Mouse (Mus musculus) liver, adult (tissue): ENCODE results near the gene 9330161L09Rik.

ENCODE experiments used
- GATA4 ChIP-seq: IDR thresholded peaks from 2 replicates; pipeline ENCODE4 v1.6.1; 2014; ENCODE audit warnings: mild to moderate bottlenecking, low read length; ENCODE audit not compliant: insufficient replicate concordance

9330161L09Rik gene

GRCm38 (mm10) chr12:103407720-103408119 is at the start of gene 9330161L09Rik:
Gene 9330161L09Rik (minus strand): TSS chr12:103407820.
- TF ChIP-seq GATA4 = no peak

GRCm38 (mm10) chr12:103457140-103457539 is 49.5 kb upstream of the 9330161L09Rik start, which contains the start of gene Ifi27l2b:
Gene Ifi27l2b (minus strand): TSS chr12:103457223.
- TF ChIP-seq GATA4 = peak; percentile 50; the same call in 1 of the 2 replicates

- no peak for TF ChIP-seq GATA4
Observed at GRCm38 (mm10) chr12:103453361-103453760, 45.7 kb upstream of the 9330161L09Rik start.

- TF ChIP-seq GATA4 = no peak
Observed at GRCm38 (mm10) chr12:103445060-103445459, 37.4 kb upstream of the 9330161L09Rik start.

GRCm38 (mm10) chr12:103443524-103443923 is 35.9 kb upstream of the 9330161L09Rik start, which contains the start of gene Ifi27l2a:
Gene Ifi27l2a (minus strand): TSS chr12:103443680.
- no peak for TF ChIP-seq GATA4

GRCm38 (mm10) chr12:103437601-103438000 is 30.0 kb upstream of the 9330161L09Rik start:
- no peak for TF ChIP-seq GATA4

GRCm38 (mm10) chr12:103434861-103435260 is 27.2 kb upstream of the 9330161L09Rik start:
- no peak for TF ChIP-seq GATA4

GRCm38 (mm10) chr12:103433986-103434731 is 26.5 kb upstream of the 9330161L09Rik start, which contains the start of gene Ifi27:
Gene Ifi27 (plus strand): TSS chr12:103434211.
- no peak for TF ChIP-seq GATA4

GRCm38 (mm10) chr12:103433430-103433829 is 25.8 kb upstream of the 9330161L09Rik start:
- TF ChIP-seq GATA4 = no peak

GRCm38 (mm10) chr12:103426710-103427109 is 19.1 kb upstream of the 9330161L09Rik start:
- no peak for TF ChIP-seq GATA4

- TF ChIP-seq GATA4 = peak; percentile 98; the same call in 1 of the 2 replicates
Observed at GRCm38 (mm10) chr12:103425729-103426470, 18.3 kb upstream of the 9330161L09Rik start, which contains the start of gene Ddx24. Gene Ddx24 (minus strand): TSS chr12:103425830.

- no peak for TF ChIP-seq GATA4
Observed at GRCm38 (mm10) chr12:103425016-103425728, 17.6 kb upstream of the 9330161L09Rik start.

GRCm38 (mm10) chr12:103408144-103408543 is 524 bp upstream of the 9330161L09Rik start:
- TF ChIP-seq GATA4 = no peak

- no peak for TF ChIP-seq GATA4
Observed at GRCm38 (mm10) chr12:103404131-103404530, 3.5 kb downstream of the 9330161L09Rik start.

- TF ChIP-seq GATA4 = no peak
Observed at GRCm38 (mm10) chr12:103396751-103397150, 10.9 kb downstream of the 9330161L09Rik start.
